Mouse (Mus musculus) kidney, embryonic 16.5 days (tissue): ENCODE measurements at regions not wholly inside any gene's neighbourhood (a gene's known extent, or its start where the extent isn't known, plus 50 kb on each side); places are given as distances from the start of the nearest gene placed in this dataset.
A peak's percentile ranks its signal among the peaks of the same experiment; 100 is the strongest.

ENCODE experiments used
- ATAC-seq: fragments of 200-750 bp; cut with Nextera tagmentation; 2 replicates; pipeline ENCODE4 v1.8.0; 2017; ENCODE audit warnings: moderate TSS enrichment; ENCODE audit not compliant: low FRiP score, low TSS enrichment
- H3K27ac ChIP-seq: fragments of 300-500 bp; sonication (generic); 2 replicates; pipeline ENCODE4 v1.5.1; 2014; ENCODE audit warnings: low read length
- H3K27me3 ChIP-seq: fragments of 300-500 bp; sonication (generic); 2 replicates; pipeline ENCODE4 v1.6.1; 2014; ENCODE audit warnings: low read length, control low read depth, mixed read lengths; ENCODE audit not compliant: insufficient read depth
- H3K36me3 ChIP-seq: fragments of 300-500 bp; sonication (generic); 2 replicates; pipeline ENCODE4 v1.6.1; 2014; ENCODE audit warnings: low read length, control low read depth, mixed read lengths; ENCODE audit not compliant: insufficient read depth
- H3K4me1 ChIP-seq: fragments of 300-500 bp; sonication (generic); 2 replicates; pipeline ENCODE4 v1.6.1; 2014; ENCODE audit warnings: low read length, control low read depth, mixed read lengths; ENCODE audit not compliant: insufficient read depth
- H3K4me2 ChIP-seq: fragments of 300-500 bp; sonication (generic); replicated peaks from 2 replicates; pipeline ENCODE4 v1.6.1; 2014; ENCODE audit warnings: low read depth, low read length
- H3K4me3 ChIP-seq: fragments of 300-500 bp; sonication (generic); 2 replicates; pipeline ENCODE4 v1.5.1; 2014; ENCODE audit warnings: mild to moderate bottlenecking, low read length
- H3K9ac ChIP-seq: fragments of 300-500 bp; sonication (generic); replicated peaks from 2 replicates; pipeline ENCODE4 v1.6.1; 2014; ENCODE audit warnings: low read length
- H3K9me3 ChIP-seq: fragments of 300-500 bp; sonication (generic); 2 replicates; pipeline ENCODE4 v1.6.1; 2016; ENCODE audit warnings: low read length, control low read depth
- WGBS: fragments of 180-500 bp; shearing (Covaris S2); extraction: QIAGEN DNeasy Blood & Tissue Kit; methylation state at CpG from one replicate; pipeline ENCODE4 v1.1.7; 2014; 5-methylcytosine and 5-hydroxymethylcytosine counted together

GRCm38 (mm10) chr8:89751201-89751600 lies 596.9 kb downstream of the Tox3 start:
- Histone ChIP-seq H3K27me3 (no peaks in the 10 kb centered on the region), H3K9ac (no peak overlapping the region), H3K27ac (no peak overlapping the region), H3K4me2 (no peak overlapping the region), H3K36me3 (no peaks in the 10 kb centered on the region), H3K4me3 (no peak overlapping the region), H3K4me1 (peaks cover 3% of the 10 kb centered on the region; the same call in 1 of the 2 replicates), H3K9me3 (no peaks in the 10 kb centered on the region)
- 68% methylated on average over 3 of the region's 3 CpGs for WGBS
- ATAC-seq, result no peak

- H3K27me3 ChIP-seq, result no peaks in the 10 kb centered on the region
- no peaks in the 10 kb centered on the region for H3K4me1 ChIP-seq
- no peaks in the 10 kb centered on the region for H3K36me3 ChIP-seq
- no peak overlapping the region for H3K4me2 ChIP-seq
- no peak overlapping the region for H3K4me3 ChIP-seq
- no peak for ATAC-seq
- no peaks in the 10 kb centered on the region for H3K9me3 ChIP-seq
- H3K27ac ChIP-seq, result no peak overlapping the region
- no peak overlapping the region for H3K9ac ChIP-seq
- WGBS, result 82% methylated on average over 4 of the region's 4 CpGs
Observed at GRCm38 (mm10) chr8:89747726-89748125, 600.4 kb downstream of the Tox3 start.

- no peak overlapping the region for H3K27ac ChIP-seq
Observed at GRCm38 (mm10) chr8:89744267-89745028, 603.7 kb downstream of the Tox3 start.

GRCm38 (mm10) chr8:89738657-89739056 lies 609.5 kb downstream of the Tox3 start:
- Histone ChIP-seq H3K36me3 (no peaks in the 10 kb centered on the region), H3K27me3 (peaks cover 3% of the 10 kb centered on the region; the same call in 1 of the 2 replicates), H3K4me2 (no peak overlapping the region), H3K4me3 (no peak overlapping the region), H3K27ac (no peak overlapping the region), H3K9me3 (no peaks in the 10 kb centered on the region), H3K9ac (no peak overlapping the region), H3K4me1 (no peaks in the 10 kb centered on the region)
- peak; percentile 42; the same call in 1 of the 2 replicates for ATAC-seq
- WGBS, result 46% methylated on average over 3 of the region's 3 CpGs

More at GRCm38 (mm10) chr8:89744267-89745028, 603.7 kb downstream of the Tox3 start:
- Histone ChIP-seq H3K4me2 (no peak overlapping the region), H3K27me3 (no peaks in the 10 kb centered on the region), H3K4me1 (no peaks in the 10 kb centered on the region), H3K9ac (no peak overlapping the region), H3K4me3 (no peak overlapping the region), H3K36me3 (no peaks in the 10 kb centered on the region), H3K9me3 (no peaks in the 10 kb centered on the region)
- WGBS, result 55% methylated on average over 11 of the region's 11 CpGs
- no peak for ATAC-seq

GRCm38 (mm10) chr8:89737636-89738035 lies 610.5 kb downstream of the Tox3 start:
- Histone ChIP-seq H3K9ac (no peak overlapping the region), H3K27ac (no peak overlapping the region), H3K4me3 (no peak overlapping the region), H3K4me1 (no peaks in the 10 kb centered on the region), H3K36me3 (no peaks in the 10 kb centered on the region), H3K9me3 (no peaks in the 10 kb centered on the region), H3K4me2 (no peak overlapping the region), H3K27me3 (peaks cover 3% of the 10 kb centered on the region)
- WGBS, result 71% methylated on average over 1 of the region's 1 CpGs
- no peak for ATAC-seq

- Histone ChIP-seq H3K27ac (no peak overlapping the region), H3K4me1 (peaks cover 3% of the 10 kb centered on the region; the same call in 1 of the 2 replicates), H3K36me3 (no peaks in the 10 kb centered on the region), H3K4me2 (no peak overlapping the region), H3K27me3 (no peaks in the 10 kb centered on the region), H3K4me3 (no peak overlapping the region), H3K9me3 (no peaks in the 10 kb centered on the region), H3K9ac (no peak overlapping the region)
- no peak for ATAC-seq
- WGBS, result 89% methylated on average over 6 of the region's 6 CpGs
Observed at GRCm38 (mm10) chr8:89727252-89727651, 620.9 kb downstream of the Tox3 start.

- H3K27ac ChIP-seq, result no peak overlapping the region; the same call in 1 of the 2 replicates
- H3K9ac ChIP-seq, result no peak overlapping the region
- 56% methylated on average over 5 of the region's 5 CpGs for WGBS
- peak; percentile 51; the same call in 1 of the 2 replicates for ATAC-seq
- no peaks in the 10 kb centered on the region for H3K36me3 ChIP-seq
- H3K9me3 ChIP-seq, result no peaks in the 10 kb centered on the region
- no peak overlapping the region for H3K4me2 ChIP-seq
- peaks cover 7% of the 10 kb centered on the region; the same call in 1 of the 2 replicates for H3K4me1 ChIP-seq
- H3K4me3 ChIP-seq, result no peak overlapping the region
- no peaks in the 10 kb centered on the region for H3K27me3 ChIP-seq
Observed at GRCm38 (mm10) chr8:89721684-89722305, 626.3 kb downstream of the Tox3 start.

GRCm38 (mm10) chr8:89713880-89714279 lies 634.3 kb downstream of the Tox3 start:
- Histone ChIP-seq H3K4me2 (no peak overlapping the region), H3K9me3 (no peaks in the 10 kb centered on the region; the same call in 1 of the 2 replicates), H3K4me1 (peaks cover 5% of the 10 kb centered on the region; the same call in 1 of the 2 replicates), H3K9ac (no peak overlapping the region), H3K4me3 (no peak overlapping the region), H3K27ac (no peak overlapping the region), H3K27me3 (no peaks in the 10 kb centered on the region), H3K36me3 (no peaks in the 10 kb centered on the region)
- 84% methylated on average over 6 of the region's 6 CpGs for WGBS
- no peak for ATAC-seq

- H3K4me2 ChIP-seq, result no peak overlapping the region
- no peaks in the 10 kb centered on the region for H3K27me3 ChIP-seq
- no peaks in the 10 kb centered on the region for H3K36me3 ChIP-seq
- ATAC-seq, result 0 out of 2 replicates have a peak, but pooled peaks have one; percentile 67
- H3K27ac ChIP-seq, result peak overlapping the region; percentile 21; the same call in 1 of the 2 replicates
- 19% methylated on average over 5 of the region's 5 CpGs for WGBS
- no peak overlapping the region for H3K9ac ChIP-seq
- H3K4me3 ChIP-seq, result no peak overlapping the region
- no peaks in the 10 kb centered on the region; the same call in 1 of the 2 replicates for H3K9me3 ChIP-seq
- H3K4me1 ChIP-seq, result no peaks in the 10 kb centered on the region
Observed at GRCm38 (mm10) chr8:89707341-89707928, 640.7 kb downstream of the Tox3 start.
